Mouse (Mus musculus) macrophage (primary cell): ENCODE results near the gene Gm21170. TPM values are rescaled to one million over a fixed set of nuclear protein-coding genes. Genes with fewer than 3 reads are reported as not detected.
"Not testable (repeated sequence)": the region's sequence is repeated elsewhere in the genome, so short reads cannot be mapped to it uniquely, and the experiment has no call there.

Experiments used
- H3K27ac ChIP-seq: fragments of 350-480 bp; formaldehyde crosslinking; 2 replicates; pipeline ENCODE4 v1.9.0; 2021
- H3K36me3 ChIP-seq: fragments of 350-480 bp; formaldehyde crosslinking; 2 replicates; pipeline ENCODE4 v1.9.0; 2021; ENCODE audit errors: inconsistent target
- H3K4me3 ChIP-seq: fragments of 350-480 bp; formaldehyde crosslinking; 2 replicates; pipeline ENCODE4 v1.9.0; 2021; ENCODE audit errors: inconsistent target
- H3K79me2 ChIP-seq: fragments of 350-480 bp; formaldehyde crosslinking; 2 replicates; pipeline ENCODE4 v1.9.0; 2021; ENCODE audit errors: inconsistent target
- WGBS: methylation state at CpG from one replicate; pipeline ENCODE4 v1.1.7; 2026; ENCODE audit warnings: inconsistent platforms; ENCODE audit not compliant: missing documents; 5-methylcytosine and 5-hydroxymethylcytosine counted together
- polyA plus RNA-seq: library from polyadenylated mRNA; stranded (reverse); fragments of 250-400 nt; gene quantifications from 3 replicates; pipeline ENCODE4 v1.2.4, GENCODE M21; 2018; ENCODE audit warnings: inconsistent platforms
- total RNA-seq, 78 experiments: library from RNA; depleted of rRNA; stranded (reverse); fragments of 250-400 nt; gene quantifications; 1 replicate in 9 of 78; 2 replicates in 24 of 78; 3 replicates in 43 of 78; 4 replicates in 2 of 78; pipeline ENCODE4 v1.2.4; 2018; ENCODE audit warnings: inconsistent platforms in 56 of 78

Gm21170 gene
- total RNA-seq (2018; cell fraction: chromatin; rRNA removed): not detected
- not detected for total RNA-seq (2018; cell fraction: cytosol; rRNA removed)
- total RNA-seq (2018; cell fraction: nucleus; rRNA removed): not detected
- polyA plus RNA-seq: not detected in 3 replicates

- H3K36me3 ChIP-seq, H3K79me2 ChIP-seq, H3K27ac ChIP-seq, H3K4me3 ChIP-seq: not testable (repeated sequence)
- WGBS: no CpG with 5 or more reads among the region's 2 CpGs
Observed at GRCm38 (mm10) chrY:47690998-47691397, at the start of gene Gm21170. Gm21170 (minus strand) TSS chrY:47691098.

Other genes with a start within 250 kb of the Gm21170 start
- gene Gm21256, start 240.1 kb downstream of the Gm21170 start, polyA plus RNA-seq: not detected in 3 replicates